Mouse (Mus musculus) limb, embryonic 12.5 days (tissue): ENCODE measurements around the gene Lpar3. TPM values are rescaled to one million over a fixed set of nuclear protein-coding genes. Genes with fewer than 3 reads are reported as not detected.

Source experiments
- ATAC-seq: fragments of 200-750 bp; cut with Nextera tagmentation; 2 replicates; pipeline ENCODE4 v1.8.0; 2017; ENCODE audit warnings: low read depth, moderate TSS enrichment; ENCODE audit not compliant: insufficient number of reproducible peaks, insufficient read depth, low FRiP score, low TSS enrichment
- H3K27ac ChIP-seq: fragments of 300-500 bp; sonication (generic); 2 replicates; pipeline ENCODE4 v1.5.1; 2016; ENCODE audit warnings: mild to moderate bottlenecking, moderate library complexity
- H3K27me3 ChIP-seq: fragments of 300-500 bp; sonication (generic); 2 replicates; pipeline ENCODE4 v1.6.1; 2016; ENCODE audit warnings: mild to moderate bottlenecking, moderate library complexity
- H3K36me3 ChIP-seq: fragments of 300-500 bp; sonication (generic); 2 replicates; pipeline ENCODE4 v1.6.1; 2016; ENCODE audit warnings: mild to moderate bottlenecking, moderate library complexity
- H3K4me1 ChIP-seq: fragments of 300-500 bp; sonication (generic); replicated peaks from 2 replicates; pipeline ENCODE4 v1.6.1; 2016
- H3K4me2 ChIP-seq: fragments of 300-500 bp; sonication (generic); 2 replicates; pipeline ENCODE4 v1.6.1; 2016; ENCODE audit warnings: mild to moderate bottlenecking, moderate library complexity
- H3K4me3 ChIP-seq: fragments of 300-500 bp; sonication (generic); replicated peaks from 2 replicates; pipeline ENCODE4 v1.5.1; 2016; ENCODE audit warnings: mild to moderate bottlenecking
- H3K9ac ChIP-seq: fragments of 300-500 bp; sonication (generic); replicated peaks from 2 replicates; pipeline ENCODE4 v1.6.1; 2016; ENCODE audit warnings: mild to moderate bottlenecking, moderate library complexity
- H3K9me3 ChIP-seq: fragments of 300-500 bp; sonication (generic); 2 replicates; pipeline ENCODE4 v1.6.1; 2016; ENCODE audit warnings: mild to moderate bottlenecking, moderate library complexity
- WGBS: fragments of 180-500 bp; shearing (Covaris S2); methylation state at CpG from one replicate; pipeline ENCODE4 v1.1.7; 2016; 5-methylcytosine and 5-hydroxymethylcytosine counted together
- polyA plus RNA-seq: library from polyadenylated mRNA; unstranded; fragments of >200 nt; fragmentation: Nextera tagmentation; extraction: Ambion mirVana; gene quantifications from 2 replicates; pipeline ENCODE4 v1.2.1, GENCODE M21; 2016

Gene Lpar3
- polyA plus RNA-seq, 1 experiment from 2014 or later, result 0.64 TPM

DNA sequence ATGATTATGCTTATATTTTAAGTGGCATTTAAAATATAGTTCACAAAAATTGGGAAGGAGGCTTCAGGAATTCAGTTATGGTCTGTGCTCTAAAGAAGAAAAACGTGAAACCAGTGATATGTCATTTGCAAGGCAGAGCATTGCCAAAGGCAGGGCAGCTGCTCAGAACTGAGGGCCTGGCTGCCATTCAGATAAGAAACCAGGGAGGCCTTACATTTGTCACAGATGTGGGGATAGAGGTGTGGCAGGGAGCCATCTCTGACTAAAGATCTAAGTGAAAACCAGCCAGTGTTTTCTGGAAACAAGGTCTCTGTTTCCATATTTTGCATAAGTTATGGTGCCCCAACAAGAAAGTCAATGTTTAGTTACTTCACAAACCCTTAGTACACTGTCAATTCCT lies 41.8 kb downstream of the Lpar3 start:
- no peaks in the 10 kb centered on the region for H3K9me3 ChIP-seq
- no peak for ATAC-seq
- H3K9ac ChIP-seq, result no peak overlapping the region
- no peaks in the 10 kb centered on the region; the same call in 1 of the 2 replicates for H3K27me3 ChIP-seq
- 43% methylated on average over 1 of the region's 1 CpGs for WGBS
- H3K4me1 ChIP-seq, result peaks cover 11% of the 10 kb centered on the region
- no peak overlapping the region for H3K4me3 ChIP-seq
- H3K27ac ChIP-seq, result no peak overlapping the region
- no peak overlapping the region for H3K4me2 ChIP-seq
- no peaks in the 10 kb centered on the region for H3K36me3 ChIP-seq

DNA sequence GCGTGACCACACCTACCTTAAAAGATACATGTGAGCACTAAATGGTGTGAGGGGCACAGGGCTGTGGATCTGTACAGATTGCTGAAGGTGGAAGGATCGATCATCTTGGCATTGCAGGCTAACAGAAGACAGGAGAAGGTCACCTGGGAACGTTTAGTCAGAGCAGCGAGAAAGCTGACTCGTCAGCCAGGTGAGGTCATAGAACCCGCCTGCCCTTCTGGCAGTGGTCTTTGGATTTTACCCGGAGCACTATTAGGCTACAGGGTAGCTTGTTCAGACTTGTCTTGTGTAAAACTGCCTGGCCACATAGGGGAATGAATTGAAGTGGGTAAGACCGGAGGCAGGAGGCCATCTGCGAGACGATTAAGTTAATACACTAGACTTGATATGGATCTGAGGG lies 43.4 kb downstream of the Lpar3 start:
- Histone ChIP-seq H3K4me3 (no peak overlapping the region), H3K27me3 (no peaks in the 10 kb centered on the region; the same call in 1 of the 2 replicates), H3K36me3 (no peaks in the 10 kb centered on the region), H3K9ac (no peak overlapping the region), H3K27ac (no peak overlapping the region), H3K4me1 (no peaks in the 10 kb centered on the region), H3K4me2 (no peak overlapping the region), H3K9me3 (no peaks in the 10 kb centered on the region)
- WGBS, result 78% methylated on average over 10 of the region's 10 CpGs
- ATAC-seq, result no peak

GRCm38 (mm10) chr3:146265545-146266130 lies 44.9 kb downstream of the Lpar3 start:
- Histone ChIP-seq H3K36me3 (no peaks in the 10 kb centered on the region), H3K4me1 (no peaks in the 10 kb centered on the region), H3K4me2 (no peak overlapping the region), H3K4me3 (no peak overlapping the region), H3K27ac (no peak overlapping the region), H3K9me3 (no peaks in the 10 kb centered on the region), H3K27me3 (no peaks in the 10 kb centered on the region; the same call in 1 of the 2 replicates), H3K9ac (no peak overlapping the region)
- no peak for ATAC-seq
- 82% methylated on average over 12 of the region's 12 CpGs for WGBS

DNA sequence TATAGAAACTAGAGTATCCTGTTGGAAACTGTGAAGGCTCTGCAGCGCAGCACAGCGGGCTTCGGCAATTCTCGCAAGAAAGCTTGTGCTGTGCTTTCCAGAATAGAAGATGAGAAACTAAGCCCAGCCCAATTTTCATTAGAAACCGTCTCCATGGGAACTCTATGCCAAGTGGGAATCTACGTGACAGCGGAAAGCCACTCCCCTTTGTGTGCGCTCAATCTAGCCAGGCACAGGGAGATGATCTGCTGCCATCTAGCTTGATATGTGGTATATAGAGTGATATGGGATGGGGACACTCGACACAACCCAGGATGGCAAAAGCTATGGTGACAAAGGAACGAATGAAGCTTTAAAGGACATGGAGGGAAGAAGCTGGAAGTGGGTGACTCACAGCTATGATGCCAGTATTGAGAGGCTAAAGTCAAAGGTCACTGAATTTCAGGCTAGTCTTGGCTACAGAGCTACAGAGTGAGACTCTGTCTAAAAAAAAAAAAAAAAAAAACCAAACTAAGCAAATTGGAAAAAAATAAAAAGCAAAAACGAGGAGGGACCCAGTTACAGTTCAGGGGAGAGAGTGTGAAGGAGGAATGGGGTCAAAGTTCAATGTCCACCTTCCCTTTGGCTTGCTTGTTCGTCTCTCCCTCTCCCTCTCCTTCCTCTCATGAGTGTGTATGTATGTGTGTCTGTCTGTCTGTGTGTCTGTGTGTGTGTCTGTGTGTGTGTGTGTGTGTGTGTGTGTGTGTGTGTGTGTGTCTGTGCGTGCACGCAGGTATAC lies 47.5 kb downstream of the Lpar3 start:
- 86% methylated on average over 14 of the region's 14 CpGs for WGBS

GRCm38 (mm10) chr3:146274503-146274902 lies 53.7 kb downstream of the Lpar3 start:
- no peak for ATAC-seq

More for the DNA sequence above, 47.5 kb downstream of the Lpar3 start:
- Histone ChIP-seq H3K4me3 (no peak overlapping the region), H3K27ac (no peak overlapping the region), H3K9me3 (no peaks in the 10 kb centered on the region), H3K27me3 (no peaks in the 10 kb centered on the region), H3K36me3 (no peaks in the 10 kb centered on the region), H3K4me2 (no peak overlapping the region), H3K9ac (no peak overlapping the region), H3K4me1 (peaks cover under 1% of the 10 kb centered on the region; the same call in 1 of the 2 replicates)
- no peak for ATAC-seq

GRCm38 (mm10) chr3:146275360-146276025 lies 54.7 kb downstream of the Lpar3 start:
- WGBS, result 47% methylated on average over 11 of the region's 11 CpGs
- Histone ChIP-seq H3K4me3 (no peak overlapping the region), H3K9ac (no peak overlapping the region), H3K4me2 (no peak overlapping the region), H3K27me3 (no peaks in the 10 kb centered on the region), H3K9me3 (no peaks in the 10 kb centered on the region), H3K36me3 (no peaks in the 10 kb centered on the region), H3K4me1 (peaks cover 23% of the 10 kb centered on the region), H3K27ac (no peak overlapping the region)
- ATAC-seq, result no peak

More at GRCm38 (mm10) chr3:146274503-146274902, 53.7 kb downstream of the Lpar3 start:
- Histone ChIP-seq H3K9ac (no peak overlapping the region), H3K4me2 (no peak overlapping the region), H3K9me3 (no peaks in the 10 kb centered on the region), H3K4me1 (peaks cover 23% of the 10 kb centered on the region), H3K27ac (no peak overlapping the region), H3K36me3 (no peaks in the 10 kb centered on the region), H3K27me3 (no peaks in the 10 kb centered on the region), H3K4me3 (no peak overlapping the region)
- WGBS, result 45% methylated on average over 5 of the region's 5 CpGs

- 32% methylated on average over 4 of the region's 4 CpGs for WGBS
- H3K27me3 ChIP-seq, result no peaks in the 10 kb centered on the region
- H3K9ac ChIP-seq, result no peak overlapping the region
These were observed 55.3 kb downstream of the Lpar3 start for GRCm38 (mm10) chr3:146276026-146276409.

GRCm38 (mm10) chr3:146276991-146277390 lies 56.2 kb downstream of the Lpar3 start:
- Histone ChIP-seq H3K9me3 (no peaks in the 10 kb centered on the region), H3K4me2 (no peak overlapping the region), H3K4me3 (no peak overlapping the region), H3K27me3 (no peaks in the 10 kb centered on the region), H3K9ac (no peak overlapping the region), H3K4me1 (peaks cover 23% of the 10 kb centered on the region), H3K27ac (no peak overlapping the region), H3K36me3 (no peaks in the 10 kb centered on the region)
- ATAC-seq, result no peak
- 89% methylated on average over 4 of the region's 4 CpGs for WGBS

More at GRCm38 (mm10) chr3:146276026-146276409, 55.3 kb downstream of the Lpar3 start:
- Histone ChIP-seq H3K27ac (no peak overlapping the region), H3K4me3 (no peak overlapping the region), H3K9me3 (no peaks in the 10 kb centered on the region), H3K36me3 (no peaks in the 10 kb centered on the region), H3K4me2 (no peak overlapping the region), H3K4me1 (peaks cover 23% of the 10 kb centered on the region)
- ATAC-seq, result no peak

- Histone ChIP-seq H3K36me3 (no peaks in the 10 kb centered on the region), H3K27me3 (no peaks in the 10 kb centered on the region), H3K27ac (no peak overlapping the region), H3K4me1 (peaks cover 23% of the 10 kb centered on the region), H3K9ac (no peak overlapping the region), H3K4me2 (no peak overlapping the region), H3K4me3 (no peak overlapping the region), H3K9me3 (no peaks in the 10 kb centered on the region)
- ATAC-seq, result no peak
- WGBS, result 85% methylated on average over 11 of the region's 11 CpGs
These were observed 56.7 kb downstream of the Lpar3 start for GRCm38 (mm10) chr3:146277456-146277855.

DNA sequence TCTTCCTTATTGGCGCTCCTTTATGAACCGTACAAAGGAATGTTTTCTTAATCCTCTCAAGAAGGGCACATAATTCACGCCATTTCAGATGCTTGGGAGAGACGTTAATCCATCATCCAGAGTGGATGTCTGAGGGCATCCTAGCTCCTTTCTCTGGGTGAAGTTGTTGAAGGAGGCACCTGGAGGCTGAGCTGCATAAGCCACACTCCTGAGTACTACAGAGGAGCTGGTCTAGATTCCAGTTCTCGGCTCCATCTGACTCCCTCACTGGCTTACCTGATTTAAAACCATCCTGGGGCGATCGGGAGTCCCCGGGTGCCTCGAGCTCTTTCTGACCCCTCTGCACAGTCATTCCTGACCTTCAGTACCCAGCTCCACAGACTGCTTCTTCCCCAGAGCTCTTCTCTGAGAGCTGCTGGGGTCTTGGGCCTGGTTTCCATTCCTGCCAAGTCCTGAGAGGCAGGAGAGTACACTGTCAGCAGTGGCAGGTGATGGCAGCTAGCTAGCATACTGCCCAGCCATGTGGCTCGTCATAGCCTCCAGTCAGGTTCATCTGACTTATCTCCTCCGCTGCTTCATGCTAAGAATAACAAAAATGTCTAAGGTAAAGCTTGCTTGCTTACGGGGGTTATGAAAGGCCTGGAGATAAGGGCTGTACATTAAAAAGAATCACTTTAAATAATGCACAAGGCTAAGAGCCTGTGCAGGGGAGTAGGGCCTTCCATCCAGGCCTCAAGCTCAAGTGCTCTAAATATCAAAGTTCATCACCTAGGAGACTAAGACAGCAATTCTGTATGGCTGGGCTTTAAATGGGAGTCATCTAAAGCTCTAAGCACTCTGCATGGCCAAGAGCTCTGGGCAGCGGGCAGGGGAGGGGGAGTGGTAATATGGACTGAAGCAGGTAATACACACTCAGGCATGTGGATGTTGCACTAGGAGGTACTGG lies 57.7 kb downstream of the Lpar3 start:
- Histone ChIP-seq H3K36me3 (no peaks in the 10 kb centered on the region), H3K4me1 (peaks cover 20% of the 10 kb centered on the region), H3K27me3 (no peaks in the 10 kb centered on the region), H3K4me2 (no peak overlapping the region), H3K4me3 (no peak overlapping the region), H3K9me3 (no peaks in the 10 kb centered on the region), H3K9ac (no peak overlapping the region), H3K27ac (no peak overlapping the region)
- 74% methylated on average over 13 of the region's 13 CpGs for WGBS
- ATAC-seq, result no peak
